Mouse (Mus musculus): ENCODE measurements around the gene Psmd5.

GRCm38 (mm10) chr2:34812706-34813105 is 62.1 kb downstream of the Psmd5 start:
- no peak for TF ChIP-seq GATA1 (IDR thresholded peaks at IDR 0.05; ENCODE audit: borderline replicate concordance, low read length)
- TF ChIP-seq FLI1 (IDR thresholded peaks at IDR 0.05; ENCODE audit: low read length): no peak
